Mouse (Mus musculus) Muller cell, postnatal 12 days (primary cell): ENCODE measurements around the gene Hdac4.

Experiments
- DNase-seq: peaks from one replicate; pipeline ENCODE4 v3.0.0-alpha.2; 2015; ENCODE audit errors: inconsistent ontology term

The Hdac4 gene

DNA sequence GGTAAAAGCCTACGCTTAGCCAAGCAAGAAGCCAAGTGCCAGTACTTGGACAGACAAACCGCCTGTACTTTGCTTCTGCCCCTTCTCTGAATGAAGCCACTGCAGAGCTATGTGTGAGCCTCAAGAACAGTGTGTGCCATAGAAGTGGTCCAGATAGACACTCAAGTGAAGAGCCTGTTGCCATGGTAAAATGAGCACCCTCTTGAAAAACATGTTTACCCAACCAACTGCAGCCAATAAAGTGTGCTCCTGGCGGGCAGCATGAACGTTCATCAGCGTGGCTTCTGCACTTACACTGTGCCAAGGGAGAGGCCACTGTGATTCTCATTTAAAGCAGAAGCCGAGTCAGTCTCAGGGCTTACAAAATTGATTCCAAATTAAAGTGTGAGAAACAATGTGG lies 165.0 kb downstream of the Hdac4 start:
- no peak for DNase-seq

DNA sequence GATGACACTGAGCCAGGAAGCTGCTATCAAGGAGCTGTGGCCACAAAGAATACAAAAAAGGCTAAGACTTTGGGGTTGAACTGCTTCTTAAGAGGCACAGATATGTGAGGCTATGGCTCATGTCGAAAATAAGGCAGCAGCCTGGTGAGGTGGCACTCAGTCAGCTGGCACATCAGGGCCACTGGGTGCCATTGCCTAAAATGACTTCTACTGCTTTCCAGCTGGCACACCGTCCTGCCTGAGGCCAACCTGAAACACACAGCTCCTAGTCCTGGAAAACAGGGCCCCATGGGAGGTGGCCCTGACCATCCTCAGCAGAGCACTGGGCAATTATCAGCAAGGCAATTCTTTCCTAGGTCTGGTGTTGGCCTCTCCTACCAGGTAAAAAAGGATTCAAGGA lies 167.3 kb downstream of the Hdac4 start:
- DNase-seq, result no peak

DNA sequence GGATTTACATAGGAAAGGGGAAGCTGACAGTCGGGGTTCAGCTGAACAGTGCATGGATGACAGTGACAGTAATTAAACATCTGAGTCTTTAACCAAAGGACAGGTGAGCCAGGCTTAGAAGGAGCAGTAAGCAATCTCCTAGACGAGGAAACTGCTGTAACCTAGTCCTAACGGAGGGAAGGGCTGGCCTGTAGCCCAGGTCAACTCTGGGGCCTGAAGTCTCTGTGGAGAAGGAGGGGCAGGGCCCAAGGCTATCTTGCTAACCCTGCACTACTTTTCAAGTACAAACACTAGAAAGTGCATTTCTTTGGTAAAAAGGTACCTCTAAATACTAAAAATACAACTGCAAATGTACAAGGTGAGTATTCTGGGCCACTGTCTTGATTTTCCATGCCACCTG lies 169.1 kb downstream of the Hdac4 start:
- DNase-seq, result no peak

DNA sequence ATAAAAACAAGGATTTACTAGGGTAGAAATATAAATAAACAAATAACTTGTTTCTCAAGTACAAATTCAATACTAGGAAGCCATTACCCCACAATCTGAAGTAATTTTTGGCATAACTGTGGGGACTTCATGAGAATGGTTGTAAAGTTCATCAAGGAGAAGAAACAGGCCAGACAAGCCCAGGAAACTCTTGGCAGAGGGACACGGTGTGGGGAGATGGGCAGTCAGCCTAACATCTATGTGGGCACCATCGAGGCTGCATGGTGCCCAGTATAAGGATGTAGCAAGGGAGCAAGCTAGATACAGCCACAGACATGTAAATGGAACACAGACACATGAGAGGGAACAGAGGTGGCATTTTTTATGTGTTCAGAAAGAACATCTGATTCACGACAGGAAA lies 171.6 kb downstream of the Hdac4 start:
- DNase-seq, result no peak

DNA sequence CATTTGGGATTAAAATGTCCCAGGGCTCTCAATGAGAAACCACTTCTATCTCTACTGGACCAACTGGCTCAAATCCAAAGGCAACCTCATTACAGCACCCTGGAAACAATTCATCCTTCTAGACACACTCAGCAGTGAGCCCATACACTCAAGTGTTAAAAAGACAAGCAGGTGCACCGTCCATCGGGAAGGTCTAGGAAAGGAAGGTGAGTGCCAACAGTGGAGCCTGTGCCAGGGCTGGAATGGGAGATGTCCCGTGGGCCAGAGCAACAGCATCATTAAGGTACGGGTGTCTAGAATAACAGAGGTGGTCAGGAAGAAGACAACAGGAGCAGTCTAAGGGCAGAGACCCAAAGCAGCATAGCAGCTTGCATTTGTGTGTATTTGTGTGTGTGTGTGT lies 173.5 kb downstream of the Hdac4 start:
- no peak for DNase-seq

DNA sequence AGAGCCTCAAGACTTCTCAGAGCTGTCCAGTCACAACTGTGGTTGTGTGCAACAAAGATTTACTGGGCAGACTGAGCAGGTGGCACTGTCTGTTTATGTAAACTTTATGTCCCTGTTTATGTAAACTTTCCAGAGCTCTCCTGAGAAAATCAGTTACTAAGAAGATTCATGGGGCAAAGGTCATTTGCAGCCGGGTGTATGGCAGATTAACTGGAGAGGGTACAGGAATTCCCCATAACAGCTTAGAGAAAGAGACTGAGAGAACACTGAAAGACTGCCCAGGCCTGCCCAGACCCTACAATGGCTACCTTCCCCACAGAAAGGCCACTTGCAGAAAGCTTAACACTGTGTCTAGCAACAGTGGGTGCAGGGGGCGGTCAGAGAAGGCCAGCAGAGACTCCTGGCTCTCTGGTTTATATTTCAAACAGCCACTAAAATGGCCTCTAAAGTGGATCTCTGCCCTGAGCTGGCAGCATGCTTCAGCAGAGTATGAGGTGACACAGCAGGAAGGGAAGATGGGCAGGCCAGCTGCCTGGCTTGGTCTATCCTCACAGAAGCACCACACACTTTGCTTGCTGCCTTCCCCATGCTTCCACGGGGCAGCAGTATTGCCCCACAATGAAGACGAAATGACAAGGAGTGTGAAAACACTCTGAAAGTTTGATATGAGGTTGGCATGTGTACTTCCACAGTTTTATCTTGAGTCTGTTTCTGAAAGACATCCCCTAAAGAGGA lies 179.4 kb downstream of the Hdac4 start:
- DNase-seq, result no peak

DNA sequence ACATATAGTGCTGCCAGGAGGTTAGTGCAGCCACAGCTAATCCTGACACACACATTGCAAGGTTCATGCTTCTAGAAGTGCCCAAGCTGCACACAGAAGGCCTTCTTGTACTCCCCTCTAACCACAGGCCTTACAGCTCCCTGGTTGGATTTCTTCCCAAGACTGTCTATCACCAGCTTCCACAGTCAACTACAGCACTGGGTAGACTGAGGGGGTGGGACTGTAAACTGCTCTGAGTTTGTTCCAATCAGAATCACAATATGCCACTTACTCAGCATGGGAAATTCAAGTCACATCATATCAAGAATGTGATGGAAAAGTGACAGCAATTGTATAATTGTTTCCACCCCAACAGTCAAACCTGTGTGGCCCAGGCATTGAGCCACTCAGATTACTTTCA lies 180.2 kb downstream of the Hdac4 start:
- peak; percentile 39 for DNase-seq

DNA sequence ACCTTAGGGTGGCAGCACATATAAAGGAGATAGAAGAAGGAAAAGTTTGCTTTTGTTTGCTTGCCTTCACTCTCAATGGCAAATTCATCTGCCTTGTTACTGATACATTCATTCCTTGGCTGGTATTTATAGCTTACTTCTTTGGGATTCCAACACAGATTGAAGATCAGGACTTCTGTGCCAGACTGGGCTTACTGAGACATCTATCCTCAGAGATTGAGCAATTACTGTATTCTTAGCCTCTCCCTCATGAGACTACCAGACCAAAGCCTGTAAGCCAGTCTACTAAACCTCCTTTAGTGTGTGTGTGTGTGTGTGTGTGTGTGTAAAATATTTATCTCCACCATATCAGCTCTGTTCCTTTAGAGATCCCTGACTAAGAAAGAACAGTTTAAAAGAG lies 181.0 kb downstream of the Hdac4 start:
- DNase-seq, result no peak

DNA sequence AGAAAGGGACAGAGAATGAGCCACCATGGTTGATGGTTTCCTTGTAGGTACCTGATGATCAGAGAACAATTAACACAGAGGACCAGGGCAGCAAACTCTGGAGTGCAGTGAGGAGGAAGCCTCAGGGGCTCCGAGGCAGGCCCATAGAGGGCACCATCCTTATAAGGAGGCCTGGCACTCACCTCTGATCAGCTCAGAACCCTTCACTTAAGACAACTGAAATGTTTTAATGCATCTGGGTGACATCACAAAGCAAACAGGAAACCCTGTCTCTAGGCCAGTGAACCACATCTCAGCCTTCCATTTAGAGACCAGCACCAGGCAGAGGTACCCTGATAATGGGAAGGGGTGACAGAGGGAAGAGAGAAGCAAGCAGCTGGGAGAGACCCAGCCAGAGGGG lies 188.8 kb downstream of the Hdac4 start:
- no peak for DNase-seq

DNA sequence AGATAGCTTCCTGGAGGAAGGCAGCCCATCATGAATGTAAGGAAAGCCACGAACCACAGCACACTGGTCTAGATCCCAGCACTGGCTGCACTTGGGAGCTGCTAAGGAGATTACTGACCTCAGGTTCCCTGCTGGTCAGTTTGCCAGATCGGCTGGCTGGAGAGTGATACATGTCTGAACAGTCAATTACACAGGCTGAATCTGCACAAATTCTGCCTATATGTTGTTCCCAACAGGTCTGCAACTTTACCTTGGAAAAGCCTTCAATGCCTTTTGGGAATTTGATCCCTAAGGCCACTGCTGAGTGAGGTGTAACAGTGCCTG lies 189.9 kb downstream of the Hdac4 start:
- no peak for DNase-seq

DNA sequence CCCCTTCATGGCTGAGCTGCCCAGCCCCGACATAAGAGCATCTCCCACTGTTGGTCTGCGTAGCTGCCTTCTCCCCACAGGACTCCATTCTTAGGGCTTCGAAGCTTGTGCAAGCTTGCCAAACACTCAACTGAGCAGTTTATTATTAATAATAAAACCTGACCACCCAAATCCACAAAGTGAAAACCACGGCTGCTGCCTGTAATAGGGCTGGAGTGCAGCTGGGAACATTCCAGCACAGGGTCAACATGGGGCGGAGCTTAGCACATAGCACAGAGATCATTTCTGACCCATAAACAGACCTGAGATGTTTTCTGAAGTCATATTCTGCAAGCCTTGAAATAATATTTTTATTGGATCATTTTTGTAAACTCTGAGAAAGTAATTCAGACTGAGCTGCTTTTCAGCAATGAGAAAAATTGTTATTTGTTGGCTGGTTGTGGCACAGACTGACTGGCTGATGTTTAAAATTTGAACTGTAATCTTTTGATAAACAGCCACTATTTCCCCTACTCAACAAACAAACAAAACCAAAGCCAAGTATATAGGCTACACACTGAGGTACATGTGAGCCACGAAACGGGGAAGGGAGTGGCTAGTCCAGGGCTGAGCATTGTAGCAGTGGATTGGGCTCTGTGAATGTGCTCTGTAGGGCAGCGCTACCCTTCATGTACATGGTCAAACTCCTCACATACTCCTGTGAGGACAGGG lies 190.4 kb downstream of the Hdac4 start:
- peak; percentile 22 for DNase-seq

DNA sequence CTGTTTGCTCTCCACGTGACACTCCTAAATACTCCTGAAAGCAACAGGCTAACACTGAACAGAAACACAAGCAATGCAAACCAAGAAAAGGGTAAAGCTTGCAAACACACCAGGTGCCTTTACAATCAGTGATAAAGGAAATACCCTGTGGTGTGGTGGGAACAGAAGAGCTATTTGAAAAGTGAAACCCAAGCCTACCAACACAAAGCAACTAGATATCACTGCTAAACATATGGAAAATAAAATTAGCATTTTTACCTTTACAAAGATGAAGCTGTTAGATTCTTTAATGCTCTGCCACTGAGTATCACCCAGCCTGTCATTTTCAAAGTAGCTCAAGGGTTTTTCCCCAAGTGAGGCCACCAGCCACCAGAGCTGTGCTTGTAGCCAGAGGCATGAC lies 191.4 kb downstream of the Hdac4 start:
- DNase-seq, result no peak

DNA sequence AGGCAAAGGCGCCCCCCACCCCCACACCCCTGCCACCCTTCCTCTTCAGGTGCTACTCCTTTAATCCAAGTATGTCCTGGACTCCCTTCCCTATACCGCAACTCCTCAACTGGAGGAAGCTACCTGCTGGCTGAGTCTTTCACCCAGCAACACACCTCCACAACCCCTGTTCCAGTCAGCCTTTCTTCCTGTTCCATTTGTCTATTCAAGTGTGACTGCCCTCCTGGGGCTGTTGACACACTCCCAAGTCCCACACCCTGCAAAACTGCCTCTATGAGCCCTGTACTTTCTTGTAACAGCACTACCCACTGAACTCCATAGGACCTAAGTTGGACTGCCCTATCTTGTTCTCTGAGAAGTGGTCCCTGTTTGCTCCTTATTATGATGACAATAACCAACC lies 195.3 kb downstream of the Hdac4 start:
- DNase-seq, result no peak

DNA sequence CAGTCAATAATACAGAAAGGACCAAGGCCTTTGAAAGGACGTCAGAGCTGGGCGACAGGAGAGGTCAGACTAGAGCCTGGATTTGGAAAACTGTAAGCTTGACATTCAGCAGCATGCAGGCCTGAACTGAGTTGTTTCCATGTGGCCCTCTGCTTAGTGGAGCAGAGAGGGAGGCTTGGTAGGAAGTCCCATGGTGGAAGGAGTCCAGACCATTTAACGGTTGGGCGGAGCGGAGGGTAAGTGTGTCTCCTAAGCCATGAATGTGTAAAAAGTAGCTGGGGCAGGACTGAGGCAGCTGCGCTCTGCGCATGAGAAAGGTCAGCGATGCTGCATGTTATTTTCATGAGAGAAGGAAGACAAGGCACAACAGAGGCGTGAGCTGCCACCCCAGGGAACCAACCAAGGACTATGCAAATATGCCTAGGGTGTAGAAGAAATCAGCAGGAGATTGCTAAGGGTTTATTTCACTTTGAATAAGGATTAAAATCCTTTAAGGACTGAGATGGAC lies 201.8 kb downstream of the Hdac4 start:
- peak; percentile 26 for DNase-seq

DNA sequence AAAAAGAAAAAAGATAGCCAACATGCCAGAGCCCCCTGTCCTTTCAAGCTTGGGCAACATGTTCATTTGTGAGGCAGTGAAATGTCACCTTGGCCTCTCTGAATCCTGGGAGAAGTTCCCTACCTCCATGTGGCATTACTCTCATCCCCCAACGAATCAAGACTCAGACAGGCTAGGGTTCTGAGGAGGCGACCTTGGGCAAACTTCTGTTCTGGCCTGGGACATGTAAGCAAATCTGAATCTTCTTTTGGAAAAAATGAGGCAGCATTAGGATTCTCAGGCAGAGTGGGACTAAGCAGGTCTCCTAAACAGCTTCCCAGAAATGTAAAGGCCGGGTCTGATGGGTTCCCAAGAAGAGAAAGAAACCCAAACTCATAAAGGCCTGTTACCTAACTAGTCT lies 202.8 kb downstream of the Hdac4 start:
- DNase-seq, result no peak

DNA sequence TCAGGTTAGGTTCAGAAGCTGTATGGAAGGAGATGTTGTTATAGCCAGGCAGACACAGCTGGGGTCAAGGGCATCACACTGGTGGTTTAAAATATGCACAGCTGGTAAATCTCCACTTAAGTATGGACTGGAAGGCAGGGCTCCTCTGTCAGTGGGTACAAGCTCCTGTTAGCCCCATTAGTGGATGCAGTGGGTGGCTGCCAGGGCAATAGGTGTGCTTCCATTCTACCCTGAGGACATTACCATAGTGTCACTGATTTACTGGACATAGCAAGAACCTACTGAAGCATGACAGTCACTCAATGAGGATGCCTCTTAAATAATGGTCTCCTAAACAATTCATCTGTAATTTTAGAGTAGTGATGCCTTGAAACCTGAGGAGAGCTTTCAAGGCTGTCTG lies 203.9 kb downstream of the Hdac4 start:
- no peak for DNase-seq

DNA sequence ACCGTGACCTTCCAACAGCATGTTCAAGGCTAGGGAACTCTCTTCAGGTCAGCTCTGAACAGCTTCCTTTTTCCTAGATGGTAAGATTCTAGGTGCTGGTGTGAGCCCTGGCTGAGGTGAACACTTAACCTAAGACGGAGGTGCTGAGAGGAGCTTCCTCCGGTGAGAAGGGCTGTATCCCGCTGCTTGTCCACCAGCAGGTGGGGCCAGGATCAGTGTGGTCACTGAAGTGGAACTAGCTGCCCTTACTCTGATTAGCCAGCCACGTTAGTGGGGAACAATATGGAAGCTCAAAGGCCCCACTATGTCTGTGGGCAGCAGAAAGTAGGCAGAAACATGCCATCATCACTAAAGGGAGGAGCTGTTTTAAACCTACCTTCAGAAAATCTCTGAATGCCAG lies 204.6 kb downstream of the Hdac4 start:
- DNase-seq, result no peak

DNA sequence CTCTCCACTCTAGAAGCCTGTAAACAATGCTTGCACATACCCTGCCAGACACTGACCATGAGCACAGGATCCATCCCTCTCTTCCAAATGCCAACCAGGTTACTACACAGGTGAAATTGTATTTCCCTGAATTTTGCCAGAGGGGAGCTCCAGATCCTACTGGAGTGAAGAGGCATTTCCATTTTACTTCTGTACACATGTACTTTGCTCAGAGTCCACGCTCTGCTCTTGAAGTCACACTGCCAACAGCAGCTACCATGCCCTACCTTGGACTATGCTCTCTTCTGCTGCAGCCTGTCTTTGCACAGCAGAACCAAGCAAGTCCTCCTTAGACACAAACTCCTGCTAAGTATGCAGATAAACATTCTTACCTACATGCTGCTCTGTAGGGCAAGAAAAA lies 206.6 kb downstream of the Hdac4 start:
- no peak for DNase-seq

DNA sequence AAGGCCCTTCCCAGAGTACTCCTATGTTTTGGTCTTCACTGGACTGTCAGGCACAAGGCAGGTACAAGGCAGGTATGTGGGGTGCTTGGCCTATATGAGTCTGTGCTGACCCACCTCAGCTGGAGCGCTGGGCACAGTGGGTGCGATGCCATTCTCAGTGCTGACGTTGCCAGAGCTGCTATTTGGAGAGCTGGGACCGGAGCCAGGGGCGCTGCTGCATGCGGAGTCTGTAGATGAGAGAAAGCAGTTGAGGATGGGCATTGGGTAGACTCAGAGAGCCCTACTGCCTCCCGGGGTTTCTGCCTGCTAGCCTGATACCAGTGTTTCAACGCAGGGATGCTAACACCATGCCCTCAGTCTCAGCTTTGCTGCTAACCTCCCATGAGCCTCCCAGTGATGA lies 208.1 kb downstream of the Hdac4 start:
- no peak for DNase-seq

DNA sequence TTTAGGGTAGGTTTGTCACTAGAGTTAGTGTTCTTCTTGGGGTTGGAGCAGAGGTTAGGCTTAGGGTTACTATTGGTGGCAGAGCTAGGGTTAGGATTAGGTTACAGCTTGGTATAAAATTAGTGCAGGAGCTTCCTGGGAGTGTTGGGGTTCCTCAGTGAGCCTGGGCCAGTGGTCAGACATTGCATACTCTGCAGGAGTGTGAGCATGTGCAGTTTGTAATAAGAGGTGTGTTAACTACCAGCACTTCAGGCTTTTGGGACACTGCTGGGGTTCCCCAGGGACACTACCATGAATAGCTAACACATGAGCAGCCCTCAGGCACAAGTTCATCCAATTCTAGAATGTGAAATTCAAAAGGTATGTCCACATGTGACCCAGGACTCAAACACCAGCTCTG lies 209.7 kb downstream of the Hdac4 start:
- DNase-seq, result no peak

DNA sequence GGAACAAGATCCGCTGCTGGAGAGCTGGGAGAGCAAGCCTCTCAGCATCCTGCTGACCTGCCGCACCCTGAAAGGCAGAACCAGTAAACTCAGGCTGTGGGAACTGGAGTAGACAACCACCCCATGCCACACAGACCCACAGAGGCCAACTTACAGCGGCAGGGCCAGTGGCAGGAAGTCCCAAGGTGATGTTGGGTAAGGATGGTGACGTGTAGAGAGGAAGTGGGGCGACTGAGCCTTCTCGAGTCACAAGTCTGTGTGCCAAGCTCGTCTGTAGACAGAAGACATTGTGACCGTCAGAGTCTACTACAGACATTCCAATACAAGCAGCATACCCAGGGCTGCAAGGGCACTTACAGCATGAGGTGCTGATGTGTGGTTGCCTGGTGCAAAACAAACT lies 211.0 kb downstream of the Hdac4 start:
- DNase-seq, result no peak

DNA sequence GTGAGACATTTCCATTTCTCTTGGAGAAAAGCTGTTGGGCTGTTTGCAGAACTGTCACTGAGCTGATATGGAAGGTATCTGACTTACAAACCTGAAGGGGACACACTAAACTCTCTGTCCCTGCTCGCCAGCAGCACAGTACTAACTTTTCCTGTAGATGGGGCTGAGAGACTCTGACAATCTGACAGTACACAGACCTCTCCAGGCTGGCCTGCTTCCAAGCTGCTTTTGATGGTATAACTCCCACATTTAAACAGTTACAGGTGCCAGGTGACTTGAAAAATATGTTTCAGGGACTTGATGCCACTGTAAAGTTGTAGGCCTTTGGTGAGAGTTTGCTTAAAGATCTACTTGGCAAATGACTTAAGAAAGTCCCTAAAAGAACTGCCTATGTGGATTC lies 214.1 kb downstream of the Hdac4 start:
- no peak for DNase-seq

DNA sequence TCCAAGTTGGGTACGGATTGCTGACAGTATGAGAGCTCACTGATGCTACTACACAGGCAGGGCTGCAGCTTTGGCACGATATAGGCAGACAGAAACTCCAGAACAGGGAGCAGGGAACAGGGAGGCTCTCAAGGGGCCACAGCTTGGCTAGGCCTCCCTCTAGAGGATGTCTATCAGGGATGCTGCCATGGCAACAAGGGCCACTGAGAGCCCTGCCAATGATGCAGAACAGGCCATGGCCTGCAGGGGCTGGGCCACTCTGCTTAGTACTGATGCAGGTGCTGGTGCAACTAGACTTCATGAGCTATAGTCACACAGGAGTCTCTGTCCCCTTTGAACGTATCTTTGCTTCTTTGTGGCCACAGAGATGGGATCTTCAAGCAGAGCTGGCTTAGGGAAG lies 217.1 kb downstream of the Hdac4 start:
- DNase-seq, result peak; percentile 13
